Mouse (Mus musculus) heart, adult 8-10 months (tissue): ENCODE measurements around the gene Pgap2. TPM values are rescaled to one million over a fixed set of nuclear protein-coding genes. Genes with fewer than 3 reads are reported as not detected.
"Not testable (repeated sequence)": the region's sequence is repeated elsewhere in the genome, so short reads cannot be mapped to it uniquely, and the experiment has no call there.

Source experiments
- DNase-seq: peaks from one replicate; pipeline ENCODE4 v3.0.0; 2022; ENCODE audit warnings: low spot score
- total RNA-seq, 4 experiments: library from RNA; stranded (reverse); gene quantifications; 2 replicates each; pipeline ENCODE4 v1.2.4; 2022

Pgap2 gene
- total RNA-seq, 4 experiments from 2014 or later: 62.6 to 83.1 (median 73.8) TPM

DNA sequence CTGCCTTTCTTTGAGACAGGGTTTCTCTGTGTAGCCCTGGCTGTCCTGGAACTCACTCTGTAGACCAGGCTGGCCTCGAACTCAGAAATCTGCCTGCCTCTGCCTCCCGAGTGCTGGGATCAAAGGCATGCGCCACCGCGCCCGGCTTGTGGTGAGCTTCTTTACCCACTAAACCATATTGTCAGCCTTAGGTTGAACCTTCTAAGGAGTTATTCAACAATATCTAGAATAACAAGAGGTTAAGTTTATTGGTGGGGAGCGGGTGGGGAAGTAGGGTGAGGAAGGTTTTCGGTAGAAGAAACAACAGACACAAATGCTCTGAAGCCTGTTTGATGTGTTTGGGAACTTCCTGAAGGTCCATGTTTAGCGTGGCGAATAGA, 56.0 kb downstream of the Pgap2 start:
- DNase-seq: not testable (repeated sequence)

DNA sequence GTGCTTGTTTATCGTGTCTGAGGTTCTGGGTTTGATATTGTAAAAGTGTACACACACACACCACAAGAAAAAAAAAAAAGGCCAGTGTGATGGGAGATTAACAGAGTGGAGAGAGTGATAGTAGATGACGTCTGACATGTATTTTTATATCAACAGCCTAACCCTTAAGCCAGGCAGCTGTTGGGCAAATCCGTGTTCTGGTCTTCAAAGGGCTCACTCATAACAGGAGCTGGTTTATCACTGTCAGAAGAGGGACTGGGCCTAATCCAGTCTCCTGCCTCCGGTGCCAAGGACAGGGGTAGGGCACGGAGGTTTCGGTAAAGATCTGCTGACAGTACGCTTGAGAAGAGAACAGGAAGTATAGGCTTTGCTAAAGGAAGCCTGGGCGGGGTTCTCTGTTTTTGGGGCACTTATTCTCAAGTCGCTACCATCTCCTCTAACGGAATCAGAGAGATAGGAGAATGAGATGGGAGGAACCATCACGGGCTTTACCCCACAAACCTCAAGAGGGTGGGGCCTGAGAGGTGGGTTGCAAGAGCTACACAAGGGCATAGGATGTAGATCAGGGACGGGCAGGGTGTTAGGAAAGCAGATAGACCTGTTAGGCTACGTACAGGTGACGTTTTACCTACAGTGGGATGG, 56.5 kb downstream of the Pgap2 start:
- DNase-seq: peak; percentile 26

DNA sequence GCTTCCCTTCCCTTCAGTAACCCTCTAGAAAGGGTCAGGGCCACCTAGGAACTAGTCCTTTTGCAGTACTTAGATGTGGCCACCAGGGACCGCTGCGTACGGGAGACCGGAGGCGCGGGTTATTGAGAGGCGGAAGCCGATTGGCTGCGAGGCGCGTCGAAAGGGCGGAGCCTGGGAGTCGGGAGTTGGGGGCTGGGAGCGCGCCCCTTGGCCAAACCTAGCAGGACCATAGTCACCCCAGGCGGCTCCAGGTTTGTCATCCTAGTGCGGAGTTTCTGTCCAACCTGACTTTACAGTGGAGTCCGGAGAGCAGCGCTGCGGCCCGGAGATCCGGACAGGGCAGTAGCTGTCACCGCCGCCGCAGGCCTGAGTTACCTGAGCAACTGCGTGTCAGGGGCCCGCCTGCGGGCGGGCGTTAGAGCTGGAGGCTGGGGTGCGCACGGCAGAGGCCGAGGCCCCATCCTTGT, 57.1 kb downstream of the Pgap2 start:
- peak; percentile 95 for DNase-seq

DNA sequence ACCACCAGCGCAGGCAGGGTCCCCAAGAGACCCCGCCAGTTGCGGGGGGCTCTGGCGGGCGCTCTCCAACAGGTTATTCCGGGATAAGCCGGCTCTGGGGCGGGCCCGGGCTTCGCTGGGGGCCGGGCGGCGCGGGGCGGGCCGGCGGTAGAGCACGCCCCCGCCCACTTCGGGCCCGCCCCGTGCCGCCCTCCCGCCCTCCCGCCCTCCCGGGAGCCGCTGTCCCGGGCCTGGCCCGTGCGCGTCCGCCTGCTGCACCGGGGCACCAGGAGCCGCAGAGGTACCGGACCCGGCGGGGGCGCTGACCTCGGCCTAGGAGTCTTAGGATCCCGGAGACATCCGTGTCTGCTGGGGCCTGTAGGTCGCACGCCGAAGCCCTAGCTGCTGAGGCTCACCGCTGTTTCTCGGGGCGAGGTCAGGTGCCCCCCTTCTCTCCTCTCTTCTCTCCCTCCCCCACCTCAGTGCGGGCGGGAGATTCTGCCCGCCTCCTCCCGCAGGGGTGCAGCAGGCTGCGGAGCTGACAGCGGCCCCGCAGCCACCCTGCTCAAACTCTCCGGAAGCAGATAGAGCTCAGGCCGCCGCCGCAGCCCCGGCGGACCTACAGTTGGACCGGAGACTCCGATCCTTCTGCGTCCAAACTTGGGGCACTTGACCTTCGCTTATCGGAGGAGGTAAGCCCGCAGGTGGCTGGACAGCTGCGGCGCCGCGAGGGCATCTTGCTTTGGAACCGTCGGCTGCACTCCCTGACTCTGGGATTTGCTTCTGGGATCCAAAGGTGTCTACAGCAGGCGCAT, 57.8 kb downstream of the Pgap2 start, which contains the start of gene Stim1:
Stim1 (plus strand) TSS at position 206 of the 794 bp plus-strand sequence.
- no peak for DNase-seq

DNA sequence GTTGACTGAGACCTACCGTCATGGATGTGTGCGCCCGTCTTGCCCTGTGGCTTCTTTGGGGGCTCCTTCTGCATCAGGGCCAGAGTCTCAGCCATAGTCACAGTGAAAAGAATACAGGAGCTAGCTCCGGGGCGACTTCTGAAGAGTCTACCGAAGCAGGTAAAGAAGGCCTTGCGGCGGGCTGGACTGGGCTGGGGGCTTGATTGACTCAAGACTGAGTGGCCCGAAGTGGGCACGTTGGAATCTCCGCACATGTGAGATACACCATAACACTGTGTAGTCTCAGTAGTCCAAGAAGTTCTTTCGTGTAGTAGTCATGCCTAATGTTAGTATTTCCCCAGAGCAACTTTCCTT, 58.4 kb downstream of the Pgap2 start:
- DNase-seq: no peak

DNA sequence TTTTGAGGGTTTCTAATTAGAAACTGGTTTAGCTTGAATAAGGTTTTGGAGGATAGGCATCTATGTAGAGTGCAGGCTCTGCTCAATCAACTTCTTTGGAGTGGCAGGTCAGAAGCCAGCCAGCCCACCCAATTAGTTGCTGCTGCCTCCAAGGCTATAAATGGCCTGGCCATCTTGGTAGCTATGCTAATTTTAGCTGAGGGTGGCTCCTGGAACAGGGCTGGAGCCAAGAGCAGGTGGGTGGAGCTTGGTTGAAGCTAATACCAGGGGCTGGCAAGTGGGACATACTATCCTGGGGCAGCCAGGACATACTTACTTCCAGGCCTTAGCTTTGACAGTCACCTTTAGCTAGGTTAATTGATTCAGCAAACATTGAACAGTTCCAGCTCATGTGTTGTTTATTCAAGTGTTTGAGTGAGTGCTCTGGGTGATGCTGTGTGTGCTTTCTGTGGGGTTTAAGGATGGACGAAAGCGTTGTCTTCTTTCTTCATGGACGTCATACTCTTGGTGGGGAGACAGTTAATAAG, 62.5 kb downstream of the Pgap2 start:
- peak; percentile 41 for DNase-seq

DNA sequence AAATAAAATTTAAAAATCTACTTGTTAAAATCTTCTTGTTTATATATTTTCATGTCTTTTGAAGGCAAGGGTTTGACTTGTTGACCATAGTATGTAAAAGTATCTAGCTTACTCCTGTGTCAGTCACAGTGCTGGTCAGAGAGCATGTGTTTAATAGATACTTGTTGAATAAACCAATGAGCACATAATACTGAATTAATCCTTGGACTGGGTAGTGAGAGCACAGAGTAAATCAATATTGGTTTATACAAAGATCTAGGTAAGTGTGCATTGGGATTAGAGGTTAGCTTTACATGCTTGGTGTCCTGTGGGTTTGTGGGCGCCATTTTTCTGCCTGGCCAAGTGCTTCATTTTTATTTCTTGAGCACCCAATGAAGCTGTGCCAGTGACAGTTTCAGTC, 71.4 kb downstream of the Pgap2 start:
- DNase-seq: no peak

DNA sequence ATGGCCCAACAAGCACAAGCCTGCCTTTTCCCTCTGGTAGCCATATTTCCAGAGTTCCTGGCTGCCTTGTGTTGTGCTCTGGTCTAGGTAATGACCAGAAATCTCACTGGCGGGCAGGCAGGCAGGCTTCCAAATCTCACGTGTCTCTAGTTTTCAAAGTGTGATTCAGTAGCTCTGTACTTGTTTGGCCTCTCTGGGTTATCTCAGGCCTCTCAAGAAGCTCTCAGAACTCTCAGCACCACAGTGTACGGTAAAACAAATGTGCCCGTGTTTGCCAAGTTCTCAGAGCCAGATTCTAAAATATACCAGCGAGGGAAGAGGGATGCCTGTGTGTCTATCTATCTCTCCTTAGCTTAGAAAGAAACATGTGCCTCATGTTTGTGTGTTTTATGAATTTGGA, 72.3 kb downstream of the Pgap2 start:
- DNase-seq: peak; percentile 63

Other genes with a start within 250 kb of the Pgap2 start
- gene Il18bp, start 191.5 kb upstream of the Pgap2 start, total RNA-seq: 10 to 100 TPM in 2 of 4 experiments, 1 to 10 TPM in 2; 7.1 to 15.8 (median 9.8) TPM
- 10 to 100 TPM; 19.4 to 25.8 (median 22.5) TPM for gene Rnf121, start 144.7 kb upstream of the Pgap2 start, total RNA-seq
- 1 to 10 TPM; 4.9 to 8.4 (median 6.2) TPM for gene Xndc1, start 144.7 kb upstream of the Pgap2 start, total RNA-seq
- 1 to 10 TPM in 2 of 4 experiments, under 1 TPM in 2; 0.47 to 1.1 (median 0.82) TPM for gene Xntrpc, start 144.5 kb upstream of the Pgap2 start, total RNA-seq
- under 1 TPM in 2 of 4 experiments, not detected in 2; 0.11 to 0.87 TPM for gene Trpc2, start 127.1 kb upstream of the Pgap2 start, total RNA-seq
- gene Art1, start 108.5 kb upstream of the Pgap2 start, total RNA-seq: 100 to 1,000 TPM; 301 to 387 (median 344) TPM
- 10 to 100 TPM; 15.4 to 33.2 (median 23.0) TPM for gene Art5, start 100.7 kb upstream of the Pgap2 start, total RNA-seq
- not detected for gene Chrna10, start 93.4 kb upstream of the Pgap2 start, total RNA-seq
- 10 to 100 TPM; 31.6 to 34.8 (median 32.8) TPM for gene Nup98, start within 50 bp of the Pgap2 start, total RNA-seq
- 10 to 100 TPM; 17.5 to 20.1 (median 19.2) TPM for gene Rhog, start 45.8 kb downstream of the Pgap2 start, total RNA-seq
- gene Stim1, start 57.6 kb downstream of the Pgap2 start, total RNA-seq: 10 to 100 TPM; 21.9 to 25.1 (median 24.0) TPM
- gene Rrm1, start 231.5 kb downstream of the Pgap2 start, total RNA-seq: 10 to 100 TPM in 3 of 4 experiments, 1 to 10 TPM in 1; 8.8 to 13.1 (median 10.9) TPM